Mouse (Mus musculus) neural tube, embryonic 15.5 days (tissue): ENCODE results near the gene Samd4b. TPM values are rescaled to one million over a fixed set of nuclear protein-coding genes. Genes with fewer than 3 reads are reported as not detected.
A peak's percentile ranks its signal among the peaks of the same experiment; 100 is the strongest.
"Not testable (repeated sequence)": the region's sequence is repeated elsewhere in the genome, so short reads cannot be mapped to it uniquely, and the experiment has no call there.

Source experiments
- ATAC-seq: fragments of 200-750 bp; cut with Nextera tagmentation; 2 replicates; pipeline ENCODE4 v1.8.0; 2017; ENCODE audit warnings: mild to moderate bottlenecking, moderate TSS enrichment, moderate library complexity; ENCODE audit not compliant: low FRiP score
- H3K27ac ChIP-seq: fragments of 300-500 bp; sonication (generic); replicated peaks from 2 replicates; pipeline ENCODE4 v1.5.1; 2015; ENCODE audit warnings: mild to moderate bottlenecking, inconsistent platforms
- H3K27me3 ChIP-seq: fragments of 300-500 bp; sonication (generic); replicated peaks from 2 replicates; pipeline ENCODE4 v1.6.1; 2015; ENCODE audit warnings: inconsistent platforms
- H3K36me3 ChIP-seq: fragments of 300-500 bp; sonication (generic); 2 replicates; pipeline ENCODE4 v1.6.1; 2015; ENCODE audit warnings: inconsistent platforms
- H3K4me1 ChIP-seq: fragments of 300-500 bp; sonication (generic); 2 replicates; pipeline ENCODE4 v1.6.1; 2015; ENCODE audit warnings: inconsistent platforms
- H3K4me2 ChIP-seq: fragments of 300-500 bp; sonication (generic); 2 replicates; pipeline ENCODE4 v1.6.1; 2015; ENCODE audit warnings: inconsistent platforms, mild to moderate bottlenecking, moderate library complexity
- H3K4me3 ChIP-seq: fragments of 300-500 bp; sonication (generic); replicated peaks from 2 replicates; pipeline ENCODE4 v1.5.1; 2015; ENCODE audit warnings: mild to moderate bottlenecking, inconsistent platforms
- H3K9ac ChIP-seq: fragments of 300-500 bp; sonication (generic); replicated peaks from 2 replicates; pipeline ENCODE4 v1.6.1; 2015; ENCODE audit warnings: mild to moderate bottlenecking, inconsistent platforms
- H3K9me3 ChIP-seq: fragments of 300-500 bp; sonication (generic); replicated peaks from 2 replicates; pipeline ENCODE4 v1.6.1; 2016; ENCODE audit warnings: inconsistent platforms
- WGBS: fragments of 180-500 bp; shearing (Covaris S2); methylation state at CpG from one replicate; pipeline ENCODE4 v1.1.7; 2015; ENCODE audit warnings: mixed read lengths; 5-methylcytosine and 5-hydroxymethylcytosine counted together
- polyA plus RNA-seq: library from polyadenylated mRNA; unstranded; fragments of >200 nt; fragmentation: Nextera tagmentation; extraction: Ambion mirVana; gene quantifications from 2 replicates; pipeline ENCODE4 v1.2.1, GENCODE M21; 2015

Gene Samd4b
- polyA plus RNA-seq, 1 experiment from 2014 or later: 20.3 TPM

GRCm38 (mm10) chr7:28603788-28604187 lies 5.8 kb upstream of the Samd4b start:
- not testable (repeated sequence) for H3K36me3 ChIP-seq, ATAC-seq, H3K27me3 ChIP-seq, H3K27ac ChIP-seq, H3K9me3 ChIP-seq, H3K4me2 ChIP-seq, H3K4me3 ChIP-seq, H3K9ac ChIP-seq
- WGBS: 86% methylated on average over 2 of the region's 2 CpGs
- peaks cover 13% of the 10 kb centered on the region for H3K4me1 ChIP-seq

GRCm38 (mm10) chr7:28603136-28603535 lies 5.2 kb upstream of the Samd4b start:
- H3K27me3 ChIP-seq: no peaks in the 10 kb centered on the region
- H3K36me3 ChIP-seq: no peaks in the 10 kb centered on the region
- no peak overlapping the region for H3K4me3 ChIP-seq
- no peak overlapping the region for H3K4me2 ChIP-seq
- no peaks in the 10 kb centered on the region for H3K9me3 ChIP-seq
- 79% methylated on average over 5 of the region's 5 CpGs for WGBS
- H3K27ac ChIP-seq: no peak overlapping the region
- no peak overlapping the region for H3K9ac ChIP-seq
- peaks cover 18% of the 10 kb centered on the region for H3K4me1 ChIP-seq
- no peak for ATAC-seq

- H3K4me2 ChIP-seq: peak overlapping the region; percentile 47
- no peak overlapping the region for H3K9ac ChIP-seq
Measured at GRCm38 (mm10) chr7:28601668-28602067, 3.7 kb upstream of the Samd4b start.

GRCm38 (mm10) chr7:28601029-28601428 lies 3.1 kb upstream of the Samd4b start:
- H3K36me3 ChIP-seq: no peaks in the 10 kb centered on the region
- ATAC-seq: 0 out of 2 replicates have a peak, but pooled peaks have one; percentile 12
- peak overlapping the region; percentile 76 for H3K27ac ChIP-seq
- peaks cover 34% of the 10 kb centered on the region for H3K4me1 ChIP-seq
- H3K9me3 ChIP-seq: no peaks in the 10 kb centered on the region
- no peaks in the 10 kb centered on the region for H3K27me3 ChIP-seq
- 11% methylated on average over 11 of the region's 11 CpGs for WGBS
- no peak overlapping the region for H3K4me3 ChIP-seq
- H3K9ac ChIP-seq: no peak overlapping the region
- H3K4me2 ChIP-seq: no peak overlapping the region; the same call in 1 of the 2 replicates

More at GRCm38 (mm10) chr7:28601668-28602067, 3.7 kb upstream of the Samd4b start:
- 6% methylated on average over 7 of the region's 7 CpGs for WGBS
- H3K27ac ChIP-seq: peak overlapping the region; percentile 76
- H3K9me3 ChIP-seq: no peaks in the 10 kb centered on the region
- H3K4me3 ChIP-seq: no peak overlapping the region
- H3K36me3 ChIP-seq: no peaks in the 10 kb centered on the region
- H3K27me3 ChIP-seq: no peaks in the 10 kb centered on the region
- peak; percentile 60 for ATAC-seq
- peaks cover 27% of the 10 kb centered on the region for H3K4me1 ChIP-seq

- H3K9ac ChIP-seq: no peak overlapping the region
- H3K27ac ChIP-seq: no peak overlapping the region
- 67% methylated on average over 2 of the region's 2 CpGs for whole genome bisulfite sequencing
- no peak overlapping the region for H3K4me2 ChIP-seq
- no peaks in the 10 kb centered on the region for H3K36me3 ChIP-seq
- no peak overlapping the region for H3K4me3 ChIP-seq
- H3K27me3 ChIP-seq: no peaks in the 10 kb centered on the region
- no peak for ATAC-seq
- H3K9me3 ChIP-seq: no peaks in the 10 kb centered on the region
- peaks cover 52% of the 10 kb centered on the region for H3K4me1 ChIP-seq
Measured at GRCm38 (mm10) chr7:28598951-28599350, 1.0 kb upstream of the Samd4b start.

GRCm38 (mm10) chr7:28597277-28597570 lies 720 bp downstream of the Samd4b start:
- WGBS: 6% methylated on average over 9 of the region's 9 CpGs
- no peaks in the 10 kb centered on the region for H3K27me3 ChIP-seq
- H3K9ac ChIP-seq: peak overlapping the region; percentile 59
- no peaks in the 10 kb centered on the region for H3K36me3 ChIP-seq
- no peaks in the 10 kb centered on the region for H3K9me3 ChIP-seq
- peaks cover 66% of the 10 kb centered on the region for H3K4me1 ChIP-seq
- peak overlapping the region; percentile 84 for H3K4me2 ChIP-seq
- peak overlapping the region; percentile 89 for H3K27ac ChIP-seq
- ATAC-seq: peak; percentile 0; the same call in 1 of the 2 replicates
- H3K4me3 ChIP-seq: peak overlapping the region; percentile 61

GRCm38 (mm10) chr7:28596436-28597276 lies 1.3 kb downstream of the Samd4b start:
- peak overlapping the region; percentile 59 for H3K9ac ChIP-seq
- no peaks in the 10 kb centered on the region for H3K9me3 ChIP-seq
- no peak for ATAC-seq
- no peaks in the 10 kb centered on the region for H3K27me3 ChIP-seq
- whole genome bisulfite sequencing: 38% methylated on average over 20 of the region's 20 CpGs
- H3K4me2 ChIP-seq: peak overlapping the region; percentile 84
- peak overlapping the region; percentile 89 for H3K27ac ChIP-seq
- no peaks in the 10 kb centered on the region for H3K36me3 ChIP-seq
- peak overlapping the region; percentile 61 for H3K4me3 ChIP-seq
- H3K4me1 ChIP-seq: peaks cover 65% of the 10 kb centered on the region

GRCm38 (mm10) chr7:28595751-28596435 lies 2.1 kb downstream of the Samd4b start:
- no peak overlapping the region for H3K9ac ChIP-seq

GRCm38 (mm10) chr7:28593206-28594111 lies 4.5 kb downstream of the Samd4b start:
- peaks cover 51% of the 10 kb centered on the region for H3K4me1 ChIP-seq
- no peak overlapping the region for H3K4me2 ChIP-seq
- no peak for ATAC-seq
- no peak overlapping the region for H3K4me3 ChIP-seq
- no peak overlapping the region for H3K27ac ChIP-seq
- no peaks in the 10 kb centered on the region for H3K27me3 ChIP-seq
- 49% methylated on average over 14 of the region's 14 CpGs for WGBS
- H3K9ac ChIP-seq: no peak overlapping the region
- no peaks in the 10 kb centered on the region for H3K36me3 ChIP-seq
- H3K9me3 ChIP-seq: no peaks in the 10 kb centered on the region

More at GRCm38 (mm10) chr7:28595751-28596435, 2.1 kb downstream of the Samd4b start:
- H3K27me3 ChIP-seq: no peaks in the 10 kb centered on the region
- H3K36me3 ChIP-seq: no peaks in the 10 kb centered on the region
- peak overlapping the region; percentile 84 for H3K4me2 ChIP-seq
- WGBS: 76% methylated on average over 8 of the region's 8 CpGs
- H3K9me3 ChIP-seq: no peaks in the 10 kb centered on the region
- no peak overlapping the region for H3K27ac ChIP-seq
- ATAC-seq: no peak
- peak overlapping the region; percentile 61; the same call in 1 of the 2 replicates for H3K4me3 ChIP-seq
- H3K4me1 ChIP-seq: peaks cover 58% of the 10 kb centered on the region

GRCm38 (mm10) chr7:28591862-28592261 lies 6.1 kb downstream of the Samd4b start:
- Histone ChIP-seq H3K27ac (no peak overlapping the region), H3K4me2 (no peak overlapping the region), H3K4me1 (peaks cover 56% of the 10 kb centered on the region), H3K9me3 (no peaks in the 10 kb centered on the region), H3K36me3 (no peaks in the 10 kb centered on the region), H3K4me3 (no peak overlapping the region), H3K27me3 (no peaks in the 10 kb centered on the region), H3K9ac (no peak overlapping the region)
- ATAC-seq: no peak
- WGBS: 65% methylated on average over 1 of the region's 1 CpGs

GRCm38 (mm10) chr7:28587644-28588043 lies 10.3 kb downstream of the Samd4b start:
- Histone ChIP-seq H3K4me1 (peaks cover 54% of the 10 kb centered on the region), H3K27me3 (no peaks in the 10 kb centered on the region), H3K9me3 (no peaks in the 10 kb centered on the region), H3K36me3 (no peaks in the 10 kb centered on the region), H3K4me3 (no peak overlapping the region), H3K27ac (0 out of 2 replicates have a peak overlapping the region, but pooled peaks have one; percentile 9), H3K9ac (no peak overlapping the region), H3K4me2 (no peak overlapping the region)
- ATAC-seq: no peak
